Mouse (Mus musculus): ENCODE measurements around the gene Olfr49.
A peak's percentile ranks its signal among the peaks of the same experiment; 100 is the strongest.

Olfr49 gene

GRCm38 (mm10) chr14:54261386-54261785 lies 23.4 kb downstream of the Olfr49 start:
- ATAC-seq (ENCODE audit: low TSS enrichment) = no peak

- no peak for ATAC-seq (ENCODE audit: low TSS enrichment)
Measured at GRCm38 (mm10) chr14:54260196-54260595, 24.5 kb downstream of the Olfr49 start.

DNA sequence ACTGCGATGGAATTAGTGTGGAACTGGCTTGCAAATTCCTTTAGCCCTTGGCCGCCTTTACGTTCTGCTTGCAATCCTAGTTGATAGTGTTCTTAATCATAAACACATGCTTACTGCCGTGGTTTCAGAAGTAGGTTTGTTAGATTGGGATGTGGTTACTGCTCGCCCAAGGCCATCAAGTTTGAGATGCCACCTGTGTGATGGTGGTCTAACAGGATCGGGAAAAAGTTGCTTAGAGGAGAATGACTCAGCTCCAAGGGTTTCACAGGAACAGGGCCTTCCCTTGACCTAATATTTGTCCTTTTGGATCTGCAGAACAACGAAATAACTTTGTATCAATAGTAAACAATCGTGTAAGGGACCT lies 25.0 kb downstream of the Olfr49 start:
- ATAC-seq (ENCODE audit: low TSS enrichment) = no peak

- ATAC-seq (ENCODE audit: low TSS enrichment) = peak; percentile 96
Measured at GRCm38 (mm10) chr14:54259003-54259721, 25.6 kb downstream of the Olfr49 start.

DNA sequence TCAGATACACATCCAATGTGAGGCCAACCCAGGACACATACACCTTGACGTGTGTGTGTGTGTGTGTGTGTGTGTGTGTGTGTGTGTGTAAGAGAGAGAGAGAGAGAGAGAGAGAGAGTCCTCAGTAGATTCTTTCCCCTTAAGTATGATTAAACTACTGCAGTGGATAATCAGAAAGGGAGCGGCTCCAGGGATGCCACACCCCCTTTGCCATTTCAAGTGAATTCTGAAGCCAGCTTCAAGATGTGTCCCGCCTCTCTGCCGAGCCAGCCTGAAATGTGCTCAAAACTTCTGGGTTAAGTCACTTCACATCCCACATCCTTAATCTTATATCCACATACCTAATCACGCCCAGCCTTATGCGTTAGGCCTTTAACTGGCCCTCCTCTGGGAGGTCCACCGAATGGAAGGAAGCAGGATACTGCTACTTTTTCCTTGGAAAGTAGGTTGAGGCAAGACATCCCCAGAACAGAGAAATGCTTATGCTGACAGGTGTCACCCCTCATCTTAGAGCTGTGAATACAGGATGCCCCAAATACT lies 26.5 kb downstream of the Olfr49 start:
- ATAC-seq (ENCODE audit: low TSS enrichment) = no peak

- ATAC-seq (ENCODE audit: low TSS enrichment) = no peak
Measured at GRCm38 (mm10) chr14:54254670-54255202, 30.0 kb downstream of the Olfr49 start.

DNA sequence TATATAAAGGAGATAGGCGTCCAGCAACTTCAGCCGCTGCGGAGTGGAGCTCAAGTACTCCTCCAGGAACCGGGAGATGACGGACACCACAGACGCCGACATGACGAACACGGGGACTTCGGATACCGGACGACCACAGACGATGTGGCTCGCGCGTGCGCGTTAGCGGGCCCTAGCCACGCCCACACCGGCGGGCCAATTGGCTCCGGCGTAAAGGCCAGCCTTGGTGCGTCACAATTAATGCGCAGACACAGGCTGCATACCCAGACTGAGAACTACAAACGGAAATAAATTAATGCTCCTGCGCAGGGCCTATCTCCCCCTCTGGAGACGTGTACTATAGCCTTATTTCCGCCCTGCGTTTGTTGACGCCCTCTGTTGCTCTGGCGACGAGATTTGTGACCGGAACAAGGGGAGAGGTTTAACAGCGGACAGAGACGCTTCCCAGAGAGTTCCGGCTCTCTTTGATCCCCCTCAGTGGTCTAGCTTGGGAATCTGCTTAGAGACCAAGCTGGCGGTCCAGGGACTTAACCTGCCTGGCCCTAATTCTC lies 30.9 kb downstream of the Olfr49 start, which contains the start of the genes Dad1 and Abhd4:
Dad1 (minus strand) TSS at position 364 of the 551 bp plus-strand sequence.
Abhd4 (plus strand) TSS at position 448 of the 551 bp plus-strand sequence.
- peak; percentile 98 for ATAC-seq (ENCODE audit: low TSS enrichment)

GRCm38 (mm10) chr14:54250122-54250521 lies 34.6 kb downstream of the Olfr49 start:
- ATAC-seq (ENCODE audit: low TSS enrichment) = no peak

DNA sequence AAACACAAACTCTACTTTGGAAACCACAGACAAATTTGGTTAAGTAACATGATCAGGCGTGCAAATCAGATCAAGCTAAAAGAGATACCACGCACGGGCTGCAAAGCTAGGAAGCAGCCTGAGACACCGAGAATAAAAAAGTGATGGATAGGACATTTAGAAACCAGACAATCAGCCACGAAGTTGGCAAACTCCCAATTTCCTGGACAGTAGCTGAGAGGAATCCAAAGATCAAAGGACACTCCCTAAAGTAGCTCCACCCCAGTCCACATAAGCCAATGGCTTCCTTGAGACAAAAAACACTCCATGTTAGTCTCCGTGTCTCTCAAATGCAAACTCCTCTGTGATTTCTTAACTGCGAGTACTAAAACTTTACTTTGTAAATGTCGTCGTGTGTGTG lies 35.4 kb downstream of the Olfr49 start:
- no peak for ATAC-seq (ENCODE audit: low TSS enrichment)

DNA sequence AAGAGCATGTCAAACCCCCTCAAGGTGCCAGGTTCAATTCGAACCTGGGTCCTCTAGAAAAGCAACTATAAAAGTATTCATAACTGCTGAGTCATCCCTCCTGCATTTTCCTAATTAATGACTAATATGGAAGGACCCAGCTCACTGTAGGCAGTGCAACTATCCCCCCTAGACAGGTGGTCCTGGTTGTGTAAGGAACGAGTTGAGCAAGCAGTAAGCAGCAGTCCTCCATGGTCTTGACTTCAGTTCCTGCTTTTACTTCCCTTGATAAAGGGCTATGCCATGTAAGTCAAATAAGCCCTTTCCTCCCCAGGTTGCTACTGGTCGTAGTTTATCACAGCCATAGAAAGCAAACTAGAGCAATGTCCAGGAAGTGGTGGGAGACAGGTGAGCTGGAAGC lies 38.5 kb downstream of the Olfr49 start:
- no peak for ATAC-seq (ENCODE audit: low TSS enrichment)

DNA sequence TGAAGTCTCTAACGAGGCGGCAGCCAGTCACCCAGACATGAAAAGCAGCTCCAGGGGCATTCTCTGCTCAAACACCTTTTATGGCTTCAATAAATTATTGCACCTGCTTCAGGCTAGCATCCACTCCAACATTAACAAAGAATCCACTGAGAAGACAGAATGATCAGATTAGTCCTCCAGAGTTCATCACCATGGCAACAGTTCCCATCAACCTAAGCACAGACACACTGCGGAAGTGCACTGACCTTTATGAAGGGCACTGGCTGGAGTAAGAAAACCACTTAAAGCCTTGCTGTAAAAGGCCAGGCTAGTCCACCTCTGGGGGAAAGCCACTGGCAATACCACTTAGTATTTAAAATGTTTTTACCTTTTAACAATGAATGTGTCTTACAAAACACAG lies 40.6 kb downstream of the Olfr49 start:
- ATAC-seq (ENCODE audit: low TSS enrichment) = no peak

- ATAC-seq (ENCODE audit: low TSS enrichment) = no peak
Measured at GRCm38 (mm10) chr14:54240542-54240941, 44.2 kb downstream of the Olfr49 start.

- peak; percentile 88 for ATAC-seq (ENCODE audit: low TSS enrichment)
Measured at GRCm38 (mm10) chr14:54239002-54239736, 45.6 kb downstream of the Olfr49 start.

GRCm38 (mm10) chr14:54236881-54237280 lies 47.9 kb downstream of the Olfr49 start:
- no peak for ATAC-seq (ENCODE audit: low TSS enrichment)

DNA sequence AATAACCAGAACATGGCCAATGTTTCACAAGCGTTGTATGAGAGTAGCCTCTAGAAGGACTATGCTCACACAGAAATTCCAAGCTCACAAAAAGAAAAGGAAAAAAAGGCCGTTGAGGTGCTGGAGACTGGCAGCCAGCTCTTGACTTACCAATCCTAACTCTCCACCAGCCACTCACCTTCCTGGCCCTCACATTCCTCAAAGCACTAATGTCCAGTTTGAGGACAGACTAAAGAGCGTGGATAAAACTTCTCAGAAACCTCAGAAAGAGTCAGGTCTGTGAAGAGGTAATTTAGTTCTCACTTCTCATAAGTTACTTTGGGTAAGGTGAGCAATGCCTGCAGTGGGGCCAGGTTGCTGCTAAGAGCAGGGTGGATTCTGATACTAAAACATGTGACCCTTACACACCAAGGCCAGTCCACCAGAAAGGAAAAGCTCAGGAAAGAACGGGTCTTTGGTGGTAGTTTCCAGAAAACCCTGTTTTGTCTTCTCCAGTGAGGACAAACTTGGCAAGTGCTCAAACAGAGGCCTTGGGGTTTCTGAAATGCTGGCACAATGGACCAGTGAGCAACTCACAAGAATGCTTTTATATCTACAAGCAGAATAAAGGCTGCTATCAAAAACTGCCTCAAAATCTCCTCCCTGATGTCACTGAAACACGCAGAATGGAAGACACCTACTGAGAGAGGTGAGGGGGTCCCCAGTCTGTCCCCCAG lies 48.8 kb downstream of the Olfr49 start:
- no peak for ATAC-seq (ENCODE audit: low TSS enrichment)

DNA sequence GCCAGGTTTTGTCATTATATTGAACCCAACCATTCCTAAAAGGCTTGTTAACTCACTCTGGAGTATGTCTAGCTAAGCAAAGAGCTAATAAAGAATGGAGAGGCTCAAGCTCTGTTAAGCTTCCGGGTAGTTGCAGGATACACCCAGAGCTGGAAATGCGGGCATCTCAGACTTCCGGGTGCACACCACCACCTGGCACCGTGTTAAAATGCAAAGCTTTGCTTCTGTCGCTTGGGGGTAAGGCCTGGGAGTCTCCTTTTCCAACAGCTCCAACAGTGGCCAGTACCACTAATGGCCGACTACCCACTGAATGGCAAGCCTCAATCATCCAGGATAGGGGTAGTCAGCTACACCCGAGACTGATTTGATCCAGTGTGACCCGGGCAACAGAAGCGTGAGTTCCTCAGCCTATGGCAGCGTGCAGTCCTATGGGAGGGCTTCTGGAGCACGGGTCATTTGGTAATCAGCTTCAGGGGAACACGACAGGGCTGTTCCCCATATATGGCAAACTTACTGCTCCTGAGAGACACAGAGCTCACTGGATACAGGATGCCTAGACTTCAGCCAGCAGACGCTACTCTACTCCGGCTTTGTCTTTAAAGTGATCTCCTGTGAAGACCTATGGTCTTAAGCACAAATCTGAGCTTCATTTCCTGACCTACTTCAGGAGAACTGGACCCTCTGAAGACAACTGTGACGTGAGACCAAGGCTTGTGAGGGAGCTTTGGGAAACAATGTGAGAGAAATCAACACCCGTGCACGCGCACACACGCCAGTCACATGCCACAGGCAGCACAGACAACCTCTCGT lies 50.3 kb downstream of the Olfr49 start:
- ATAC-seq (ENCODE audit: low TSS enrichment) = no peak

DNA sequence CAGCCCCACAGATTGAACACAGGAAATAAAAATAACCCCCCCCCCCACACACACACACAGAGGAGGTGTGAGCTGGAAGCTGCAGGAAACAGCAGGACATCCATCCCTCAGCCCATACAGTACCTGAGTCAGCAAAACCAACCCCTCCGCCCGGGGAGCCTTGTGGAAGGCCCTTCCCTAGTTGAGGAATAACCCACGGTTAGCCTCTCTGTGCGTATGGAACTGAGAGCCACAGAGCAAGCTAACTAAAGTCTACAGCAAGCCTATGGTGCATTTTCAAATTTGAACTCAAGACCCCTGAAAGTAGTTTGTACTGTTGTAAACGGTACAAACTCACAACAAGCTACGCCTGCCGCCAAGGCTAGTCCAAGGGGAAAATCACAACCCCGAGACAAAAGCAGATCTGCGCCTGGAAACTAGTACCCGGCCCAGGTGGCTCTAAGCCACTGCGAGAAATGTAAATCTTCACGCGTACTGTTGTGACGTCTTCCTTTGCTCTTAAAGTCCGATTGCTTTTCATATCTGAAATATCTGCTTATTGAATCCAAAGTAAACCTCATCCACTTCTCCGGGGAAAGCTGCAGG lies 51.1 kb downstream of the Olfr49 start:
- peak; percentile 36 for ATAC-seq (ENCODE audit: low TSS enrichment)

GRCm38 (mm10) chr14:54232811-54233558 lies 51.8 kb downstream of the Olfr49 start:
- peak; percentile 58 for ATAC-seq (ENCODE audit: low TSS enrichment)

DNA sequence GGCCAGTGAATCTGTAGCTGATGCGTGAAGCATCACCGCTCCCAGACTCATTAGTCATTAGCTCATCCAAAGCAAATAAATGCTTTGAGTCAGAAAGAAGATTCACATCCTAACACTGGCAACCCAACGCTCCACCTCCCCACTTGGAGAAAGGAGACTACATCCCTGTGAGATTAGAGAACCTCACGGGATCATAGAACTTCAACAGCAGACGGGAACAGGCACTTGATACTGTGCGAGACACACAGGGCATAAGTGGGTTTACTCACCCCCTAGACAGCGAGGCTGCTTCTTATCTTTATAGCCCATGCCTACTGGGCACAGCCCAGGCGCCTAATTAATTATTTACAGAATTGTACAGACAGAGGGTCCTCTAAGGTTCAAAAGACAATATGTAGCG lies 52.6 kb downstream of the Olfr49 start:
- no peak for ATAC-seq (ENCODE audit: low TSS enrichment)

All from frontal cortex, adult (tissue).